Mouse (Mus musculus) ES-E14 (cell line): ENCODE data around the gene Psmd5.
"Not testable (repeated sequence)": the region's sequence is repeated elsewhere in the genome, so short reads cannot be mapped to it uniquely, and the experiment has no call there.

ENCODE experiments used
- HCFC1 ChIP-seq: IDR thresholded peaks from 2 replicates; pipeline ENCODE4 v1.6.1; 2012; ENCODE audit warnings: low read length, inconsistent platforms, borderline replicate concordance; ENCODE audit not compliant: insufficient read depth
- MAFK ChIP-seq: IDR thresholded peaks from 2 replicates; pipeline ENCODE4 v1.6.1; 2014; ENCODE audit warnings: mild to moderate bottlenecking, low read depth, low read length, inconsistent platforms; ENCODE audit not compliant: insufficient read depth
- ZC3H11A ChIP-seq: IDR thresholded peaks from 2 replicates; pipeline ENCODE4 v1.6.1; 2012; ENCODE audit warnings: low read depth, mild to moderate bottlenecking, inconsistent platforms, low read length, borderline replicate concordance
- ZNF384 ChIP-seq: IDR thresholded peaks from 2 replicates; pipeline ENCODE4 v1.6.1; 2012; ENCODE audit warnings: low read depth, low read length, inconsistent platforms

- TF ChIP-seq MAFK, ZNF384, ZC3H11A, HCFC1: not testable (repeated sequence)
Measured at GRCm38 (mm10) chr2:34830066-34830465, 44.7 kb downstream of the Psmd5 start.
